Mouse (Mus musculus): ENCODE data around the gene Ifng. TPM values are rescaled to one million over a fixed set of nuclear protein-coding genes. Genes with fewer than 3 reads are reported as not detected.
"Not testable (repeated sequence)": the region's sequence is repeated elsewhere in the genome, so short reads cannot be mapped to it uniquely, and the experiment has no call there.

Ifng gene
- polyA plus RNA-seq, 1 experiment, result not detected

GRCm38 (mm10) chr10:118470296-118470957, 29.6 kb downstream of the Ifng start:
- no peaks in the 10 kb centered on the region for H3K4me1 ChIP-seq (ENCODE audit: control insufficient read depth, insufficient read depth, low read length)
- no peaks in the 10 kb centered on the region; the same call in 1 of the 2 replicates for H3K27me3 ChIP-seq (ENCODE audit: control insufficient read depth, insufficient read depth, low read length, poor library complexity, severe bottlenecking)
- TF ChIP-seq CTCF (IDR thresholded peaks at IDR 0.05; ENCODE audit: low read depth, low read length), result no peak
- TF ChIP-seq POLR2A (IDR thresholded peaks at IDR 0.05; ENCODE audit: insufficient read depth, low read length), result no peak
- no peak for TF ChIP-seq EP300 (IDR thresholded peaks at IDR 0.05; ENCODE audit: insufficient read depth, low read depth, low read length)
- no peak overlapping the region for H3K27ac ChIP-seq (ENCODE audit: insufficient read depth, low read length)
- H3K9me3 ChIP-seq (replicated peaks; ENCODE audit: control insufficient read depth, insufficient read depth, low read length, poor library complexity, severe bottlenecking), result no peaks in the 10 kb centered on the region
- H3K4me3 ChIP-seq (ENCODE audit: low read depth, low read length), result no peak overlapping the region
- no peak overlapping the region for H3K9ac ChIP-seq (ENCODE audit: low read depth, poor library complexity, severe bottlenecking)
- H3K36me3 ChIP-seq (ENCODE audit: control insufficient read depth, insufficient read depth, low read length, poor library complexity, severe bottlenecking), result no peaks in the 10 kb centered on the region

GRCm38 (mm10) chr10:118472846-118473245, 32.0 kb downstream of the Ifng start:
- not testable (repeated sequence) for H3K4me3 ChIP-seq (ENCODE audit: low read depth, low read length); H3K4me1 ChIP-seq (ENCODE audit: control insufficient read depth, insufficient read depth, low read length); H3K36me3 ChIP-seq (ENCODE audit: control insufficient read depth, insufficient read depth, low read length, poor library complexity, severe bottlenecking); H3K9ac ChIP-seq (ENCODE audit: low read depth, poor library complexity, severe bottlenecking); H3K9me3 ChIP-seq (replicated peaks; ENCODE audit: control insufficient read depth, insufficient read depth, low read length, poor library complexity, severe bottlenecking); H3K27me3 ChIP-seq (ENCODE audit: control insufficient read depth, insufficient read depth, low read length, poor library complexity, severe bottlenecking); H3K27ac ChIP-seq (ENCODE audit: insufficient read depth, low read length)

GRCm38 (mm10) chr10:118476696-118477095, 35.9 kb downstream of the Ifng start:
- H3K36me3 ChIP-seq (ENCODE audit: control insufficient read depth, insufficient read depth, low read length, poor library complexity, severe bottlenecking), result no peaks in the 10 kb centered on the region
- TF ChIP-seq CTCF (IDR thresholded peaks at IDR 0.05; ENCODE audit: low read depth, low read length) (no peak), EP300 (IDR thresholded peaks at IDR 0.05; ENCODE audit: insufficient read depth, low read depth, low read length) (no peak), POLR2A (IDR thresholded peaks at IDR 0.05; ENCODE audit: insufficient read depth, low read length) (no peak)
- no peak overlapping the region for H3K4me3 ChIP-seq (ENCODE audit: low read depth, low read length)
- no peaks in the 10 kb centered on the region for H3K9me3 ChIP-seq (replicated peaks; ENCODE audit: control insufficient read depth, insufficient read depth, low read length, poor library complexity, severe bottlenecking)
- H3K4me1 ChIP-seq (ENCODE audit: control insufficient read depth, insufficient read depth, low read length), result no peaks in the 10 kb centered on the region
- no peak overlapping the region for H3K9ac ChIP-seq (ENCODE audit: low read depth, poor library complexity, severe bottlenecking)
- H3K27me3 ChIP-seq (ENCODE audit: control insufficient read depth, insufficient read depth, low read length, poor library complexity, severe bottlenecking), result no peaks in the 10 kb centered on the region
- no peak overlapping the region for H3K27ac ChIP-seq (ENCODE audit: insufficient read depth, low read length)

GRCm38 (mm10) chr10:118477297-118477696, 36.5 kb downstream of the Ifng start:
- H3K4me3 ChIP-seq (ENCODE audit: low read depth, low read length), result no peak overlapping the region
- TF ChIP-seq EP300 (IDR thresholded peaks at IDR 0.05; ENCODE audit: insufficient read depth, low read depth, low read length), result no peak
- no peak for TF ChIP-seq POLR2A (IDR thresholded peaks at IDR 0.05; ENCODE audit: insufficient read depth, low read length)
- no peak for TF ChIP-seq CTCF (IDR thresholded peaks at IDR 0.05; ENCODE audit: low read depth, low read length)

GRCm38 (mm10) chr10:118479244-118479643, 38.4 kb downstream of the Ifng start:
- TF ChIP-seq POLR2A (IDR thresholded peaks at IDR 0.05; ENCODE audit: insufficient read depth, low read length) (no peak), CTCF (IDR thresholded peaks at IDR 0.05; ENCODE audit: low read depth, low read length) (no peak), EP300 (IDR thresholded peaks at IDR 0.05; ENCODE audit: insufficient read depth, low read depth, low read length) (no peak)
- Histone ChIP-seq H3K9me3 (replicated peaks; ENCODE audit: control insufficient read depth, insufficient read depth, low read length, poor library complexity, severe bottlenecking) (no peaks in the 10 kb centered on the region), H3K4me1 (ENCODE audit: control insufficient read depth, insufficient read depth, low read length) (no peaks in the 10 kb centered on the region), H3K9ac (ENCODE audit: low read depth, poor library complexity, severe bottlenecking) (no peak overlapping the region), H3K36me3 (ENCODE audit: control insufficient read depth, insufficient read depth, low read length, poor library complexity, severe bottlenecking) (no peaks in the 10 kb centered on the region), H3K27me3 (ENCODE audit: control insufficient read depth, insufficient read depth, low read length, poor library complexity, severe bottlenecking) (no peaks in the 10 kb centered on the region), H3K27ac (ENCODE audit: insufficient read depth, low read length) (no peak overlapping the region), H3K4me3 (ENCODE audit: low read depth, low read length) (no peak overlapping the region)

More at GRCm38 (mm10) chr10:118477297-118477696, 36.5 kb downstream of the Ifng start:
- Histone ChIP-seq H3K27me3 (ENCODE audit: control insufficient read depth, insufficient read depth, low read length, poor library complexity, severe bottlenecking) (no peaks in the 10 kb centered on the region), H3K9me3 (replicated peaks; ENCODE audit: control insufficient read depth, insufficient read depth, low read length, poor library complexity, severe bottlenecking) (no peaks in the 10 kb centered on the region), H3K9ac (ENCODE audit: low read depth, poor library complexity, severe bottlenecking) (no peak overlapping the region), H3K27ac (ENCODE audit: insufficient read depth, low read length) (no peak overlapping the region), H3K4me1 (ENCODE audit: control insufficient read depth, insufficient read depth, low read length) (no peaks in the 10 kb centered on the region), H3K36me3 (ENCODE audit: control insufficient read depth, insufficient read depth, low read length, poor library complexity, severe bottlenecking) (no peaks in the 10 kb centered on the region)

- TF ChIP-seq EP300 (IDR thresholded peaks at IDR 0.05; ENCODE audit: insufficient read depth, low read depth, low read length) (no peak), CTCF (IDR thresholded peaks at IDR 0.05; ENCODE audit: low read depth, low read length) (no peak), POLR2A (IDR thresholded peaks at IDR 0.05; ENCODE audit: insufficient read depth, low read length) (no peak)
- H3K9me3 ChIP-seq (replicated peaks; ENCODE audit: control insufficient read depth, insufficient read depth, low read length, poor library complexity, severe bottlenecking), result no peaks in the 10 kb centered on the region
Observed at GRCm38 (mm10) chr10:118480118-118480517, 39.3 kb downstream of the Ifng start.

More at GRCm38 (mm10) chr10:118480118-118480517, 39.3 kb downstream of the Ifng start:
- no peaks in the 10 kb centered on the region for H3K36me3 ChIP-seq (ENCODE audit: control insufficient read depth, insufficient read depth, low read length, poor library complexity, severe bottlenecking)
- no peak overlapping the region for H3K4me3 ChIP-seq (ENCODE audit: low read depth, low read length)
- no peaks in the 10 kb centered on the region for H3K4me1 ChIP-seq (ENCODE audit: control insufficient read depth, insufficient read depth, low read length)
- no peaks in the 10 kb centered on the region for H3K27me3 ChIP-seq (ENCODE audit: control insufficient read depth, insufficient read depth, low read length, poor library complexity, severe bottlenecking)
- H3K9ac ChIP-seq (ENCODE audit: low read depth, poor library complexity, severe bottlenecking), result no peak overlapping the region
- no peak overlapping the region for H3K27ac ChIP-seq (ENCODE audit: insufficient read depth, low read length)
